Mouse (Mus musculus) thymus, postnatal 36 days (tissue): ENCODE data around the gene Lingo4.

ENCODE experiments used
- DNase-seq, 2 experiments: peaks; one replicate each; pipeline ENCODE4 v3.0.0; 2022; ENCODE audit warnings: mixed read lengths in 2 of 2

Lingo4 gene

GRCm38 (mm10) chr3:94388047-94388446, 10.3 kb upstream of the Lingo4 start:
- peak; percentile 85 to 94 for DNase-seq

- peak in 1 of 2 experiments; percentile 54 for DNase-seq
Measured at GRCm38 (mm10) chr3:94389420-94389819, 8.9 kb upstream of the Lingo4 start.

GRCm38 (mm10) chr3:94391001-94391400, 7.3 kb upstream of the Lingo4 start:
- DNase-seq = peak in 1 of 2 experiments; percentile 16

GRCm38 (mm10) chr3:94392128-94392527, 6.2 kb upstream of the Lingo4 start:
- DNase-seq = no peak

- no peak for DNase-seq
Measured at GRCm38 (mm10) chr3:94393049-94393448, 5.3 kb upstream of the Lingo4 start.

- no peak for DNase-seq
Measured at GRCm38 (mm10) chr3:94396336-94396735, 2.0 kb upstream of the Lingo4 start.

GRCm38 (mm10) chr3:94396851-94397250, 1.5 kb upstream of the Lingo4 start:
- no peak for DNase-seq

- DNase-seq = peak; percentile 52 to 72
Measured at GRCm38 (mm10) chr3:94398943-94399481, 695 bp downstream of the Lingo4 start.

GRCm38 (mm10) chr3:94399663-94400310, 1.5 kb downstream of the Lingo4 start:
- peak in 1 of 2 experiments; percentile 14 for DNase-seq

GRCm38 (mm10) chr3:94402451-94402850, 4.1 kb downstream of the Lingo4 start:
- DNase-seq = peak in 1 of 2 experiments; percentile 15

- peak; percentile 42 to 60 for DNase-seq
Measured at GRCm38 (mm10) chr3:94404366-94405054, 6.2 kb downstream of the Lingo4 start.

- DNase-seq = no peak
Measured at GRCm38 (mm10) chr3:94405561-94405960, 7.2 kb downstream of the Lingo4 start.

- DNase-seq = peak in 1 of 2 experiments; percentile 73
Measured at GRCm38 (mm10) chr3:94412530-94412929, 14.2 kb downstream of the Lingo4 start.

- peak; percentile 95 to 98 for DNase-seq
Measured at GRCm38 (mm10) chr3:94413031-94413679, 14.8 kb downstream of the Lingo4 start, which contains the start of gene Tdrkh. TSS of gene Tdrkh (plus strand) at chr3:94413273.

- no peak for DNase-seq
Measured at GRCm38 (mm10) chr3:94430980-94431379, 32.7 kb downstream of the Lingo4 start.

GRCm38 (mm10) chr3:94434305-94434704, 36.0 kb downstream of the Lingo4 start:
- DNase-seq = no peak

- no peak for DNase-seq
Measured at GRCm38 (mm10) chr3:94436420-94436819, 38.1 kb downstream of the Lingo4 start.

- DNase-seq = no peak
Measured at GRCm38 (mm10) chr3:94441182-94441581, 42.9 kb downstream of the Lingo4 start.

GRCm38 (mm10) chr3:94442951-94443596, 44.8 kb downstream of the Lingo4 start, which contains the start of gene Mrpl9:
TSS of gene Mrpl9 (plus strand) at chr3:94443318.
- peak; percentile 96 for DNase-seq

GRCm38 (mm10) chr3:94443597-94443964, 45.3 kb downstream of the Lingo4 start, which contains the start of gene Oaz3:
TSS of gene Oaz3 (minus strand) at chr3:94443915.
- no peak for DNase-seq

- no peak for DNase-seq
Measured at GRCm38 (mm10) chr3:94449377-94449776, 51.1 kb downstream of the Lingo4 start.
